Mouse (Mus musculus): ENCODE measurements around the gene Tmprss6. TPM values are rescaled to one million over a fixed set of nuclear protein-coding genes. Genes with fewer than 3 reads are reported as not detected.

Gene Tmprss6
- polyA plus RNA-seq, 1 experiment from 2014 or later, result 22.0 TPM

GRCm38 (mm10) chr15:78434896-78435520 lies 33.4 kb downstream of the Tmprss6 start:
- Histone ChIP-seq H3K36me3 (replicated peaks) (no peaks in the 10 kb centered on the region), H3K27ac (replicated peaks) (no peak overlapping the region), H3K27me3 (peaks cover 47% of the 10 kb centered on the region), H3K9me3 (replicated peaks) (no peaks in the 10 kb centered on the region), H3K9ac (no peak overlapping the region), H3K4me2 (no peak overlapping the region), H3K4me3 (replicated peaks) (no peak overlapping the region), H3K4me1 (replicated peaks) (peaks cover 33% of the 10 kb centered on the region)
- ATAC-seq (ENCODE audit: insufficient read depth), result no peak
- 29% methylated on average over 6 of the region's 6 CpGs for WGBS (ENCODE audit: insufficient replicate concordance)

- H3K27ac ChIP-seq (replicated peaks), result peak overlapping the region; percentile 65
- 48% methylated on average over 7 of the region's 7 CpGs for WGBS (ENCODE audit: insufficient replicate concordance)
- H3K9ac ChIP-seq, result no peak overlapping the region
These were observed 36.8 kb downstream of the Tmprss6 start for GRCm38 (mm10) chr15:78431541-78432121.

GRCm38 (mm10) chr15:78430874-78431273 lies 37.6 kb downstream of the Tmprss6 start:
- 67% methylated on average over 10 of the region's 10 CpGs for WGBS (ENCODE audit: insufficient replicate concordance)
- Histone ChIP-seq H3K27ac (replicated peaks) (no peak overlapping the region), H3K4me2 (no peak overlapping the region), H3K36me3 (replicated peaks) (no peaks in the 10 kb centered on the region), H3K4me3 (replicated peaks) (no peak overlapping the region), H3K9ac (no peak overlapping the region), H3K27me3 (peaks cover 59% of the 10 kb centered on the region), H3K9me3 (replicated peaks) (no peaks in the 10 kb centered on the region), H3K4me1 (replicated peaks) (peaks cover 18% of the 10 kb centered on the region)
- ATAC-seq (ENCODE audit: insufficient read depth), result no peak

More at GRCm38 (mm10) chr15:78431541-78432121, 36.8 kb downstream of the Tmprss6 start:
- H3K4me2 ChIP-seq, result no peak overlapping the region
- no peaks in the 10 kb centered on the region for H3K36me3 ChIP-seq (replicated peaks)
- peaks cover 22% of the 10 kb centered on the region for H3K4me1 ChIP-seq (replicated peaks)
- H3K27me3 ChIP-seq, result peaks cover 61% of the 10 kb centered on the region
- ATAC-seq (ENCODE audit: insufficient read depth), result peak; percentile 26; the same call in 1 of the 2 replicates
- no peaks in the 10 kb centered on the region for H3K9me3 ChIP-seq (replicated peaks)
- H3K4me3 ChIP-seq (replicated peaks), result no peak overlapping the region

- Histone ChIP-seq H3K9me3 (replicated peaks) (no peaks in the 10 kb centered on the region), H3K4me2 (no peak overlapping the region), H3K4me1 (replicated peaks) (peaks cover 21% of the 10 kb centered on the region), H3K4me3 (replicated peaks) (no peak overlapping the region), H3K9ac (no peak overlapping the region), H3K36me3 (replicated peaks) (no peaks in the 10 kb centered on the region), H3K27me3 (peaks cover 59% of the 10 kb centered on the region), H3K27ac (replicated peaks) (no peak overlapping the region; the same call in 1 of the 2 replicates)
- no peak for ATAC-seq (ENCODE audit: insufficient read depth)
- 38% methylated on average over 13 of the region's 13 CpGs for WGBS (ENCODE audit: insufficient replicate concordance)
These were observed 38.4 kb downstream of the Tmprss6 start for GRCm38 (mm10) chr15:78429871-78430622.

GRCm38 (mm10) chr15:78429139-78429459 lies 39.3 kb downstream of the Tmprss6 start:
- no peaks in the 10 kb centered on the region for H3K36me3 ChIP-seq (replicated peaks)
- H3K27ac ChIP-seq (replicated peaks), result no peak overlapping the region
- H3K4me1 ChIP-seq (replicated peaks), result peaks cover 29% of the 10 kb centered on the region
- 19% methylated on average over 3 of the region's 3 CpGs for WGBS (ENCODE audit: insufficient replicate concordance)
- peak overlapping the region; percentile 64 for H3K4me2 ChIP-seq
- H3K27me3 ChIP-seq, result peaks cover 63% of the 10 kb centered on the region
- peak overlapping the region; percentile 47 for H3K4me3 ChIP-seq (replicated peaks)
- no peak for ATAC-seq (ENCODE audit: insufficient read depth)
- H3K9ac ChIP-seq, result no peak overlapping the region
- H3K9me3 ChIP-seq (replicated peaks), result no peaks in the 10 kb centered on the region

GRCm38 (mm10) chr15:78428391-78429138 lies 39.9 kb downstream of the Tmprss6 start, which contains the start of gene Kctd17:
Gene Kctd17 (plus strand): TSS chr15:78428564.
- ATAC-seq (ENCODE audit: insufficient read depth), result peak; percentile 16; the same call in 1 of the 2 replicates
- H3K9me3 ChIP-seq (replicated peaks), result no peaks in the 10 kb centered on the region
- peak within 1 kb of the TSS; percentile 64 for H3K4me2 ChIP-seq
- no peak within 1 kb of the TSS for H3K9ac ChIP-seq
- H3K4me3 ChIP-seq (replicated peaks), result peak within 1 kb of the TSS; percentile 47
- H3K36me3 ChIP-seq (replicated peaks), result no peaks in the 10 kb centered on the region
- H3K27me3 ChIP-seq, result peaks cover 68% of the 10 kb centered on the region
- peaks cover 29% of the 10 kb centered on the region for H3K4me1 ChIP-seq (replicated peaks)
- no peak within 1 kb of the TSS; the same call in 1 of the 2 replicates for H3K27ac ChIP-seq (replicated peaks)
- WGBS (ENCODE audit: insufficient replicate concordance), result 2% methylated on average over 52 of the region's 52 CpGs

- Histone ChIP-seq H3K4me3 (replicated peaks) (no peak overlapping the region), H3K9me3 (replicated peaks) (no peaks in the 10 kb centered on the region), H3K9ac (no peak overlapping the region), H3K4me2 (no peak overlapping the region), H3K27ac (replicated peaks) (no peak overlapping the region), H3K36me3 (replicated peaks) (no peaks in the 10 kb centered on the region), H3K27me3 (peaks cover 96% of the 10 kb centered on the region), H3K4me1 (replicated peaks) (peaks cover 27% of the 10 kb centered on the region)
- WGBS (ENCODE audit: insufficient replicate concordance), result 50% methylated on average over 4 of the region's 4 CpGs
- no peak for ATAC-seq (ENCODE audit: insufficient read depth)
These were observed 43.2 kb downstream of the Tmprss6 start for GRCm38 (mm10) chr15:78425230-78425629.

- Histone ChIP-seq H3K27me3 (peaks cover 94% of the 10 kb centered on the region), H3K4me3 (replicated peaks) (no peak overlapping the region), H3K9ac (no peak overlapping the region), H3K4me1 (replicated peaks) (peaks cover 27% of the 10 kb centered on the region), H3K36me3 (replicated peaks) (no peaks in the 10 kb centered on the region), H3K27ac (replicated peaks) (no peak overlapping the region), H3K9me3 (replicated peaks) (no peaks in the 10 kb centered on the region), H3K4me2 (no peak overlapping the region)
- ATAC-seq (ENCODE audit: insufficient read depth), result 0 out of 2 replicates have a peak, but pooled peaks have one; percentile 14
- 17% methylated on average over 11 of the region's 11 CpGs for WGBS (ENCODE audit: insufficient replicate concordance)
These were observed 43.9 kb downstream of the Tmprss6 start for GRCm38 (mm10) chr15:78424507-78424906.

GRCm38 (mm10) chr15:78422046-78422956 lies 46.1 kb downstream of the Tmprss6 start:
- no peaks in the 10 kb centered on the region for H3K9me3 ChIP-seq (replicated peaks)
- H3K27me3 ChIP-seq, result peaks cover 83% of the 10 kb centered on the region
- peak overlapping the region; percentile 53 for H3K4me2 ChIP-seq
- H3K36me3 ChIP-seq (replicated peaks), result no peaks in the 10 kb centered on the region
- H3K9ac ChIP-seq, result peak overlapping the region; percentile 37; the same call in 1 of the 2 replicates
- peak overlapping the region; percentile 27 for H3K4me3 ChIP-seq (replicated peaks)
- 14% methylated on average over 16 of the region's 16 CpGs for WGBS (ENCODE audit: insufficient replicate concordance)
- H3K4me1 ChIP-seq (replicated peaks), result peaks cover 26% of the 10 kb centered on the region
- ATAC-seq (ENCODE audit: insufficient read depth), result peak; percentile 53; the same call in 1 of the 2 replicates
- H3K27ac ChIP-seq (replicated peaks), result 0 out of 2 replicates have a peak overlapping the region, but pooled peaks have one; percentile 14

- no peak overlapping the region for H3K4me3 ChIP-seq (replicated peaks)
- H3K4me2 ChIP-seq, result no peak overlapping the region
- H3K9ac ChIP-seq, result no peak overlapping the region
- no peaks in the 10 kb centered on the region for H3K9me3 ChIP-seq (replicated peaks)
- peaks cover 6% of the 10 kb centered on the region; the same call in 1 of the 2 replicates for H3K36me3 ChIP-seq (replicated peaks)
- H3K4me1 ChIP-seq (replicated peaks), result peaks cover 44% of the 10 kb centered on the region
- 57% methylated on average over 13 of the region's 13 CpGs for WGBS (ENCODE audit: insufficient replicate concordance)
- H3K27ac ChIP-seq (replicated peaks), result no peak overlapping the region
- no peak for ATAC-seq (ENCODE audit: insufficient read depth)
- H3K27me3 ChIP-seq, result peaks cover 66% of the 10 kb centered on the region
These were observed 48.0 kb downstream of the Tmprss6 start for GRCm38 (mm10) chr15:78420395-78420794.
